Mouse (Mus musculus) heart, adult 9 months (tissue): ENCODE data around the gene Insc.

Experiments used
- DNase-seq, 2 experiments: peaks; one replicate each; pipeline ENCODE4 v3.0.0; 2022; ENCODE audit warnings: low spot score in 2 of 2

The Insc gene

GRCm38 (mm10) chr7:114827360-114827759 is 83.9 kb downstream of the Insc start:
- DNase-seq = no peak

DNA sequence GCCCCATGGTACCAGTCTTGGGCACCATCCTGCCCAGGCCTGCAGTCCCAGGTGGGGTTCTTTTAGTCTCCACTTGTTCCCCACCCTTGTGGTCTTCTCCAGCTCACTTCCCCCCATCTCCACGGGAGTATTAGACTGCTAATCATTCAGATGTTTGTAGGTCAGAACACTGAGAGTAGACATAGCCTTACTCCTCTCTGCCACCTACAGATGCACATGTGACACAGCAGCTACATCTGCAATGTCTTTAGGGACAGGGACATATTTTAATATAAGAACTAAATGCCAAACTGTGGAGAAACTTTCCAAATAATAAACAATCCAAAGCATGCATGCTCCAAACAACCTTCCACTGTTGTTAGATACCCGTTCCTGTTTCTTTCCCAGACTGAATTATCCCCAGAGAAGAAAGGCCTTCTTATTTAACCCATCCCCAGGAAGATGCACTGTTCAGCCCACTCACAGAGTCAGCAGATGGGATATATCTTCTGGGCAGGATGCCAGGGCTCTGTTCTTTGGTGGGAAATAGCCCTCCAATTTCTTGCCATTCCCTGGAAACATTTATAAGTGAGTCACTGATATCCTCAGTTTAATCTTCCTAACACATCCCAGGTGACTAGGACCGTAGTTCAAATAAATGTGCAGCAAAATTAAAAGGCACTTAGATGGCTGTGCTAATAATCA is 88.9 kb downstream of the Insc start:
- no peak for DNase-seq

DNA sequence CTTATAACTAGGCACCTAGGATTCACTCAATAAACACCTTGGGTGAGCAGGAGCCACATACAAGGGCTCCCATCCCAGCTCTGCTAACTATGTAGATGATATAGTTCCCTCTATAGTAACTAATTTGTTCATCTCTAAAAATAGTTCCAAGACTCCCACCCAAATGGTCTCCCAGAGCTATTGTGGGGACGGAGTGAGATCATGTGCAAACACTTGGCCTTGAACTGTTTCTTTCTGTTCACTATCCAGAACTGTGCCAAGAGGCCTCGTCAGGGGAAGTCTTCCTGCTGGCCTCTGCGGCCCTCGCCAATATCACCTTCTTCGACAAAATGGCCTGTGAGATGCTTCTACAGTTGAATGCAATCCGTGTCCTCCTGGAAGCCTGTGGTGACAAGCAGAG is 91.0 kb downstream of the Insc start:
- DNase-seq = no peak

- no peak for DNase-seq
Measured at GRCm38 (mm10) chr7:114837268-114837667, 93.8 kb downstream of the Insc start.

DNA sequence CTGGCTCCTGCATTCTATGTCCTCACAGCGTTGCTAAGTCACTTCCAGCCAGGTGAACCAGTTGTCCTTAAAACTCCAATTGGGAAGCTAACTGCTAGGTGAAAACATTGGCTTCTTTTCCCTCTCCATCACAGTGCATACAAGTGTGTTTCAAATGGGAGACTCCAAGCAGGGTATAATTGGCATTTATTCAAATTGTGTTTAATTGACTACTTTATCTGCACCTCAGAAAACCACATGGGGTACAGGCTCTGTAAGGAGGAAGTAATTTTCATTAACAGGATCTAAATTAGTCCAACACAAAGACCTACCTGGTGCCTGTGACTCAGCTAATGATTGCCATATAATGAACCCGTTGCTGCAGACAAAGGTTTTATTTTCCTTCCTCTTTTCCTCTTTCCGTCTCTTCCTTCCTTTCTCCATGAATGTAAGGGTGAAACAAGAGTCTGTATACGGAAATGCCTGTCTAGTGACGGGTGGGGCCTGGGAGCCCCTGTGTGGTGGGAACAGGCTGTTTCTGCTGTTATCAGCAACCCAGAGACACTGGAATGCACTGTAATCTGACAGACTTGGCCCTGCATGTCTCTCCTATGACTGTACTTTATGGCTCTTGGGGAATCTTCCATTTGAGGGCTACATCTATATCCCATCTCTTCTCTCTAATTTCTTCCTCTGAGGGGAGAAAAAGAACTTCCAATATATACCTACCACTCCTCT is 96.7 kb downstream of the Insc start:
- DNase-seq = no peak

GRCm38 (mm10) chr7:114842644-114843211 is 99.2 kb downstream of the Insc start:
- no peak for DNase-seq

DNA sequence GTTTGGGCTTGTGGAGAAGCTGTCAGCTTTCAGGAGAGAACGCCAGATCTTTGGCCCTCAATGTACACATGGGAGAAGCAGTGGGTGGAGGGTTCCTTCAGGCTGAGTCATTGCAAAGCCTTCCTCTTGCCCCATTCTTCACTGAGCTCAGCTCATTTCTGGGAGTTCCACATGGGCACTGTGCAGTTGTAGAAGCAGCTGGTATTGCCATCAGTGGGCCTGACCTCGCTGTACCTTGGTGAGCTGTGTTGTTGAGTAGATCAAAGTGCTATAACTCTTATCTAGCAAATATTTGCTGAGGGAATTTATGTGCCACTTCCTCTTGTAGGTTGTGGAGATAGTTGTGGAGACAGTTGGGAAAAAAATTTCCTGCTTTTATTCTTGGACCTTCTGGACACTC is 103.7 kb downstream of the Insc start:
- no peak for DNase-seq

DNA sequence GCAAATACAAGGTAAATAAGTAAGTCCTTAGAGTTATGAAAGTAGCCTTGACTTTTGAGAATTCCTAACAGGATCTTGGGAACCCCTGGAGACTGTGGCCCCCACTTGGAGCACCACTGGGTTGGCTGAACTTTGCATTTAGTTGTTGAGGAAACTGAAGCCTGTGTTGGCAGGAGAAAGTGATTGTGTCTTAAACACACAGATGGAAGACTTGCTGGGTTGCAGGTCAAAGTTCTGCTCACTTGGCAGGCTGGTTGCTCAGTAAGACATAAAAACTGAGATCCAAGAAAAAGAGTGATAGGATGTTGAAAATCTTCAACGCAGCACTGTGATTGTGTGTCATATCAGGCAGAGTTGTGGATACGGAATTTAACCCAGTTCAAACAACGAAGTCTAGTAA is 108.9 kb downstream of the Insc start:
- no peak for DNase-seq

GRCm38 (mm10) chr7:114854169-114854568 is 110.7 kb downstream of the Insc start:
- no peak for DNase-seq

- DNase-seq = no peak
Measured at GRCm38 (mm10) chr7:114860858-114861523, 117.5 kb downstream of the Insc start.

DNA sequence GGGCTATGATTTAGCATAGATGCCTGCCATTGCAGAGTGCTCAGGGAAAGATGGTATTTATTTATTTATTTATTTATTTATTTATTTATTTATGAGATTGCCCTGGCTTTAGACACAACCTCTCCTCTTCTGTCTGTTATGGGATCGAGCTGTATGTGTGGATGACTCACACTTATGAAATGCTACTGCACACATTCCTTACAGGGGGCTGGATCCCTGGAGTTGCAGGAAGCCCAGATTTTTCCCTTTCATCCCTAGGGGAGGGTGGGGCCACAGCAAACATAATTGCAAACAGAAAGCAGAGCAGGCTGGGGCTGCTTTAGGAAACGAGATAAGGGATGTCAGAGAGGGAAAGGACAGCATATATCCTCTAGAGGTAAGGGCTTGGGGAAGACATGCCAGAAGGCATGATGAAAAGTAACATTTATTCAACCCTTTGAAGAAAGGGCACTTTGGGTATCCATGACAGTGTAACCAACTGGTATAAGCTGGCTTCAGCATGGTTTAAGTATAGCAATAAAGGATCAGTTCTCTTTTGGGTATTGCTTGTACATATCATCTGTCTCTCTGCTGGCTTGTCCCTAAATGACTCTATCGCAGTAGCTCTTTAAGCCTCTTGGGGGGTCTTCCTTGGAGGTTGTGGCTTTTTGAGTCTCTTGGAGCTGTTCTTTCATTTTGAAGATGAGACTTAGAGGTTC is 130.0 kb downstream of the Insc start:
- no peak for DNase-seq

GRCm38 (mm10) chr7:114874032-114874441 is 130.5 kb downstream of the Insc start:
- no peak for DNase-seq

GRCm38 (mm10) chr7:114874579-114874978 is 131.1 kb downstream of the Insc start:
- no peak for DNase-seq

- DNase-seq = no peak
Measured at GRCm38 (mm10) chr7:114883602-114884001, 140.1 kb downstream of the Insc start.

GRCm38 (mm10) chr7:114886933-114887332 is 143.4 kb downstream of the Insc start:
- DNase-seq = no peak

DNA sequence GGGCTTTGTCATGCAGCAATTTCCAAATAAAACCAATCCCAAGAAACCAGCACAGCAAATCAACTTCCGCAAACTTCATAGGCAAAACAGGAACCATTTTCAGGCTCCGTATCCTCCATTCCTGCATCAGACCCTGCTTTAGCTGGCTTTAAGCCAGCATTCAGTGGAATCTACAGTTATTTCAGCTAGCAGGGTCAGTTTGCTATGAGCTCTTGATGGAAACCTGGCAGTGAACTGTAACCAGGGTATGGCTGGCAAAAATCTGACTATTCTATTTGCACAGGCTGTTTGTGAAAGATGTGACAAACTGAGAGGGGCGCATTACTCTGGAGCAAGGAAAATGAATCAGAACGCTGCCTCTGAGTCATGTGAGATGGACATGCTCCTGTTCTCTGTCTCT is 146.7 kb downstream of the Insc start:
- DNase-seq = no peak

GRCm38 (mm10) chr7:114892618-114893257 is 149.2 kb downstream of the Insc start:
- no peak for DNase-seq

DNA sequence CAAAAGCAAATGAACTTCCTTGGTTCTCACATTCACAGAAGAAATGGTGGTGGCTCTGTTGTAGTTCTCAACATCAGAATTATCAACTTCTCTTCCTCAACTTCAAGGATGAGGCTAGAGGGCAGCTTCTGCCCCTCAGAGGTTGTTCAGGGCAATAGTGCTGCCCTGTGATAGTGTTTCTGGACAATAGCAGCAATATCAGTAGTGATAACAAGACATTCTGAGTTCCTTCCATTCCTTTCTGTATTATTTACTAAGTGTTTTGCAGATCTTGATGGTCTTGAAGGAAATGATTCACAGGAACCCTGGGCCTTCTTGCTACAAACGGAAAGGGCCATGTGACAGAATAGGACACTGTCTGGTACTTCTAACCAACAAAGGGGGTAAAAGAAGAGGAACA is 150.4 kb downstream of the Insc start:
- no peak for DNase-seq

- no peak for DNase-seq
Measured at GRCm38 (mm10) chr7:114896966-114897697, 153.6 kb downstream of the Insc start.
